Mouse (Mus musculus): ENCODE measurements at regions not wholly inside any gene's neighbourhood (a gene's known extent, or its start where the extent isn't known, plus 50 kb on each side); places are given as distances from the start of the nearest gene placed in this dataset.

DNA sequence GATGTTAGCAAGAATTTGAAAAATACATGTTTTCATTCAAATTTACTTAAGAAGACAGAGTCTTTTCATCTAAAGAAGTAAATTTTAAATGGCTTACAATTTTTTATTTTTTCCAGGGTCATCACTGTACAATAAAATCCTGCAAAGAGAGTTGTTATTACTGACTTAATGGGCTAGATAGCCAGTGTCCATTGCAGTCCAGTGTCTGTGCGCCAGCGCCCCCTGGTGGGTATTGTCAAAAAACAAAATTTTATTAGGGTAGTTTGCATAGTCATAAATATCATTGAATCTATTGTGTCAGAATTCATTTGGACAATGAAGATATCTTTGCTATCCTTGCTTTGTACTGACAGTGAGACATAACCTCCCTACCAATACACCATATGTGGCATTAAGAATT lies 619.1 kb downstream of the Flrt2 start:
- TF ChIP-seq ZC3H11A (IDR thresholded peaks at IDR 0.05; ENCODE audit: borderline replicate concordance, low read depth, low read length): no peak
- TF ChIP-seq HCFC1 (IDR thresholded peaks at IDR 0.05; ENCODE audit: borderline replicate concordance, insufficient read depth, low read length): no peak
